Mouse (Mus musculus): ENCODE measurements around the gene Gm813.

- TF ChIP-seq CTCF (IDR thresholded peaks at IDR 0.05; ENCODE audit: insufficient read depth, low read depth, low read length) (no peak), POLR2A (IDR thresholded peaks at IDR 0.05; ENCODE audit: insufficient read depth, low read depth, low read length) (no peak)
Observed at GRCm38 (mm10) chr16:58612969-58613368, 3.8 kb downstream of the Gm813 start.
